ENCODE assay signal across 38 mouse cellular contexts in the genomic region with DNA sequence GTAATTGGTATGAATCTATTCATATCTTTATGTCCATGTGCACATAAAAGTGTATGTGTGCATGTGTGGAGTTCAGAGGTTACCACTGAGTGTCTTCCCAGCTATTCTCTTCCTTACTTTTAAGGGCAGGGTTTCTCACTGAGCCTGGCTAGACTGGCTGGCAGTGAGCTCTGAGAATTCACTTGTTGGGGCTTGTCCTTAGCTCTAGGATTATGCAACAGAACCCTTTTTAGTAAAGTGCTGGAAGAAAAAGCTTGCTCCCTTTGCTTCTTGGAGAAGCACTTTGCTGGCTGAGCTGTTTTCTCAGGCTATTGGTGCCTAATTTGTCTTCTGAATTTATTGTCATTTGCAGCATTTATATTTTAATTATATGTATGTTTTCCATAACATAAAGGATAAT. TPM values are rescaled to one million over a fixed set of nuclear protein-coding genes. Genes with fewer than 3 reads are reported as not detected.
"Had no signal": no experiment of that assay in that cellular context is flagged by ENCODE, and none has a peak within 500 bp of the region (broad histone marks: within the 10 kb centered on the region; RNA-seq: fewer than 3 reads in every experiment).

No protein-coding gene starts in this region.

- H3K27ac ChIP-seq: limb, embryonic 10.5 days; limb, embryonic 12.5 days; limb, embryonic 13.5 days; limb, embryonic 15.5 days; liver, embryonic 12.5 days; liver, embryonic 13.5 days; liver, embryonic 14.5 days; liver, embryonic 15.5 days; lung, embryonic 15.5 days; macrophage; midbrain, embryonic 10.5 days; midbrain, embryonic 12.5 days; midbrain, embryonic 15.5 days; neural tube, embryonic 12.5 days; neural tube, embryonic 13.5 days had no signal

- H3K27me3 ChIP-seq: limb, embryonic 12.5 days; limb, embryonic 13.5 days; limb, embryonic 15.5 days; liver, embryonic 12.5 days; liver, embryonic 13.5 days; liver, embryonic 15.5 days; lung, embryonic 15.5 days; megakaryocyte, embryonic 14.5 days; midbrain, embryonic 12.5 days; midbrain, embryonic 15.5 days; neural tube, embryonic 12.5 days; neural tube, embryonic 13.5 days had no signal

- H3K36me3 ChIP-seq: limb, embryonic 10.5 days; limb, embryonic 12.5 days; limb, embryonic 13.5 days; limb, embryonic 15.5 days; liver, embryonic 12.5 days; liver, embryonic 13.5 days; liver, embryonic 15.5 days; lung, embryonic 15.5 days; midbrain, embryonic 10.5 days; midbrain, embryonic 12.5 days; neural tube, embryonic 12.5 days; neural tube, embryonic 13.5 days had no signal

- DNase-seq: left cerebral cortex, postnatal 4 days; liver; liver, embryonic 13.5 days; liver, postnatal 0 days; lung, adult 18-20 months; lung, adult 2 months; lung, embryonic 14.5 days; lung, postnatal 10 days; lung, postnatal 14 days; lung, postnatal 36 days; lung, postnatal 4 days; midbrain, embryonic 14.5 days had no signal

- ATAC-seq: liver, embryonic 12.5 days; liver, postnatal 0 days; lung, postnatal 0 days; midbrain, embryonic 15.5 days; midbrain, embryonic 16.5 days had no signal

- H3K4me3 ChIP-seq: limb, embryonic 10.5 days; limb, embryonic 12.5 days; limb, embryonic 13.5 days; limb, embryonic 15.5 days; liver, embryonic 12.5 days; liver, embryonic 13.5 days; liver, embryonic 15.5 days; lung, embryonic 15.5 days; megakaryocyte, embryonic 14.5 days; midbrain, embryonic 10.5 days; midbrain, embryonic 12.5 days; midbrain, embryonic 15.5 days; myocyte; neural tube, embryonic 12.5 days; neural tube, embryonic 13.5 days had no signal

- H3K4me1 ChIP-seq: limb, embryonic 10.5 days; limb, embryonic 12.5 days; limb, embryonic 13.5 days; limb, embryonic 15.5 days; liver, embryonic 12.5 days; liver, embryonic 13.5 days; liver, embryonic 15.5 days; lung, embryonic 15.5 days; megakaryocyte, embryonic 14.5 days; midbrain, embryonic 10.5 days; midbrain, embryonic 12.5 days; midbrain, embryonic 15.5 days; neural tube, embryonic 12.5 days; neural tube, embryonic 13.5 days had no signal

- H3K9ac ChIP-seq: limb, embryonic 12.5 days; limb, embryonic 13.5 days; limb, embryonic 15.5 days; liver, embryonic 12.5 days; liver, embryonic 13.5 days; liver, embryonic 14.5 days; liver, embryonic 15.5 days; liver, postnatal 0 days; lung, embryonic 14.5 days; lung, embryonic 15.5 days; midbrain, embryonic 12.5 days; midbrain, embryonic 15.5 days; neural tube, embryonic 12.5 days; neural tube, embryonic 13.5 days had no signal

- H3K4me2 ChIP-seq: limb, embryonic 12.5 days; limb, embryonic 13.5 days; limb, embryonic 15.5 days; liver, embryonic 11.5 days; liver, embryonic 12.5 days; liver, embryonic 13.5 days; liver, embryonic 15.5 days; lung, embryonic 14.5 days; lung, embryonic 15.5 days; midbrain, embryonic 12.5 days; midbrain, embryonic 15.5 days; neural tube, embryonic 12.5 days; neural tube, embryonic 13.5 days had no signal

- H3K9me3 ChIP-seq: limb, embryonic 10.5 days; limb, embryonic 12.5 days; limb, embryonic 13.5 days; limb, embryonic 15.5 days; liver, embryonic 12.5 days; liver, embryonic 13.5 days; liver, embryonic 15.5 days; lung, embryonic 15.5 days; megakaryocyte, embryonic 14.5 days; midbrain, embryonic 10.5 days; midbrain, embryonic 12.5 days; midbrain, embryonic 15.5 days; neural tube, embryonic 12.5 days; neural tube, embryonic 13.5 days had no signal

RNA-seq across cellular contexts. Expression of gene Gm16485, which starts 18.3 kb away (rescaled TPM):
- total RNA-seq: liver, adult 2 months; megakaryocyte progenitor cell, adult 5-6 weeks; megakaryocyte, adult 5-6 weeks; megakaryocyte-erythroid progenitor cell, adult 5-6 weeks; monocyte, adult 5-6 weeks had no signal
- polyA plus RNA-seq: limb, embryonic 10.5 days; limb, embryonic 11.5 days; liver, adult 2 months; liver, embryonic 11.5 days; liver, embryonic 12.5 days; liver, embryonic 13.5 days; liver, embryonic 14.5 days; liver, embryonic 15.5 days; liver, embryonic 16.5 days; liver, postnatal 0 days; lung, postnatal 0 days; macrophage; myocyte had no signal

RNA-seq across cellular contexts. Expression of gene Pgr, which starts 53.7 kb away (rescaled TPM):
- total RNA-seq: liver, adult 2 months; megakaryocyte progenitor cell, adult 5-6 weeks; megakaryocyte, adult 5-6 weeks; megakaryocyte-erythroid progenitor cell, adult 5-6 weeks; monocyte, adult 5-6 weeks had no signal
- polyA plus RNA-seq: liver, adult 2 months; liver, embryonic 13.5 days; liver, embryonic 14.5 days; liver, embryonic 15.5 days; liver, embryonic 16.5 days; liver, postnatal 0 days; myocyte had no signal
